Comparison of ENCODE assay signal across 28 mouse cellular contexts in genomic region chr15:78344567-78344966, GRCm38 (mm10). TPM values are rescaled to one million over a fixed set of nuclear protein-coding genes. Genes with fewer than 3 reads are reported as not detected.
"Had no signal": no experiment of that assay in that cellular context is flagged by ENCODE, and none has a peak within 500 bp of the region (broad histone marks: within the 10 kb centered on the region; RNA-seq: fewer than 3 reads in every experiment).

No protein-coding gene starts in this region.

- H3K27me3 ChIP-seq: limb, embryonic 12.5 days; limb, embryonic 15.5 days; liver, embryonic 13.5 days had no signal

- H3K9me3 ChIP-seq: intestine, embryonic 15.5 days; limb, embryonic 12.5 days; limb, embryonic 15.5 days; liver, embryonic 13.5 days had no signal

- H3K4me3 ChIP-seq: intestine, embryonic 15.5 days; left cerebral cortex, adult 2 months; limb, embryonic 12.5 days; limb, embryonic 15.5 days; liver, embryonic 13.5 days had no signal

- H3K36me3 ChIP-seq: intestine, embryonic 15.5 days; limb, embryonic 12.5 days; limb, embryonic 15.5 days; liver, embryonic 13.5 days had no signal

- H3K9ac ChIP-seq: intestine, embryonic 15.5 days; limb, embryonic 12.5 days; limb, embryonic 15.5 days; liver, embryonic 13.5 days had no signal

- ATAC-seq: intestine, embryonic 15.5 days had no signal

- DNase-seq: layer of hippocampus, postnatal 36 days; left cerebral cortex, postnatal 4 days; liver, embryonic 13.5 days; lung, adult 2 months; lung, postnatal 14 days; midbrain, embryonic 14.5 days; right cerebral cortex, postnatal 14 days; right cerebral cortex, postnatal 4 days; thymus, adult 2 months; thymus, postnatal 14 days; thymus, postnatal 4 days had no signal

- H3K27ac ChIP-seq: intestine, embryonic 15.5 days; kidney, postnatal 0 days; left cerebral cortex, adult 2 months; limb, embryonic 12.5 days; limb, embryonic 15.5 days; liver, embryonic 13.5 days; stomach, postnatal 0 days had no signal

- H3K4me1 ChIP-seq: intestine, embryonic 15.5 days; limb, embryonic 15.5 days had no signal

- H3K4me2 ChIP-seq: intestine, embryonic 15.5 days; limb, embryonic 12.5 days; limb, embryonic 15.5 days; liver, embryonic 13.5 days; midbrain, embryonic 11.5 days had no signal

RNA-seq across cellular contexts. Expression of gene Tex33, which starts 51.1 kb away (rescaled TPM):
- total RNA-seq: layer of hippocampus, adult 8-10 months; layer of hippocampus, postnatal 36 days; left cerebral cortex, adult 2 months; left cerebral cortex, postnatal 14 days; left cerebral cortex, postnatal 4 days; megakaryocyte progenitor cell, adult 5-6 weeks; megakaryocyte-erythroid progenitor cell, adult 5-6 weeks; midbrain, postnatal 0 days had no signal
- polyA plus RNA-seq: intestine, embryonic 15.5 days; kidney, postnatal 0 days; limb, embryonic 12.5 days; limb, embryonic 15.5 days; liver, embryonic 13.5 days; liver, embryonic 16.5 days; lung, adult 2 months; lung, embryonic 16.5 days; midbrain, embryonic 11.5 days; midbrain, embryonic 14.5 days; neural tube, embryonic 11.5 days; neural tube, embryonic 14.5 days; stomach, embryonic 14.5 days; stomach, postnatal 0 days had no signal
